Mouse (Mus musculus) kidney, adult 2 months (tissue): ENCODE results near the gene Abcg4. TPM values are rescaled to one million over a fixed set of nuclear protein-coding genes. Genes with fewer than 3 reads are reported as not detected.
A peak's percentile ranks its signal among the peaks of the same experiment; 100 is the strongest.

Experiments used
- DNase-seq: peaks from one replicate; pipeline ENCODE4 v3.0.0; 2021
- H3K27ac ChIP-seq: fragments of 200-500 bp; 2 replicates; pipeline ENCODE4 v1.5.1; 2012; ENCODE audit warnings: low read depth, low read length, control low read depth, inconsistent platforms; ENCODE audit not compliant: insufficient read depth
- H3K27me3 ChIP-seq: fragments of 200-500 bp; replicated peaks from 2 replicates; pipeline ENCODE4 v1.6.1; 2012; ENCODE audit warnings: mild to moderate bottlenecking, moderate library complexity, low read length, inconsistent platforms; ENCODE audit not compliant: control insufficient read depth, insufficient read depth
- H3K36me3 ChIP-seq: fragments of 200-500 bp; 2 replicates; pipeline ENCODE4 v1.6.1; 2012; ENCODE audit warnings: mild to moderate bottlenecking, moderate library complexity, low read length, inconsistent platforms; ENCODE audit not compliant: control insufficient read depth, insufficient read depth
- H3K4me1 ChIP-seq: fragments of 200-500 bp; 2 replicates; pipeline ENCODE4 v1.6.1; 2011; ENCODE audit warnings: low read length; ENCODE audit not compliant: control insufficient read depth, insufficient read depth
- H3K4me3 ChIP-seq: fragments of 200-500 bp; 2 replicates; pipeline ENCODE4 v1.5.1; 2011; ENCODE audit warnings: mild to moderate bottlenecking, low read depth, low read length, control low read depth; ENCODE audit not compliant: insufficient read depth
- CTCF ChIP-seq: fragments of 200-500 bp; conservative IDR thresholded peaks from 2 replicates; pipeline ENCODE4 v1.5.1; 2011; ENCODE audit warnings: low read depth, mild to moderate bottlenecking, control low read depth, low read length, moderate library complexity, mixed read lengths; ENCODE audit not compliant: insufficient read depth, insufficient read length
- POLR2A ChIP-seq: fragments of 200-500 bp; IDR thresholded peaks from one replicate; pipeline ENCODE4 v1.6.1; 2011; ENCODE audit warnings: low read depth, low read length, control low read depth
- WGBS: fragments of 180-500 bp; shearing (Covaris S2); methylation state at CpG from one replicate; pipeline ENCODE4 v1.1.7; 2018; 5-methylcytosine and 5-hydroxymethylcytosine counted together
- polyA plus RNA-seq: library from polyadenylated mRNA; depleted of rRNA; stranded (reverse); fragments of >200 nt; gene quantifications from 2 replicates; pipeline ENCODE4 v1.2.3, GENCODE M21; 2012

Abcg4 gene
- polyA plus RNA-seq, 1 experiment: 0.45 TPM

DNA sequence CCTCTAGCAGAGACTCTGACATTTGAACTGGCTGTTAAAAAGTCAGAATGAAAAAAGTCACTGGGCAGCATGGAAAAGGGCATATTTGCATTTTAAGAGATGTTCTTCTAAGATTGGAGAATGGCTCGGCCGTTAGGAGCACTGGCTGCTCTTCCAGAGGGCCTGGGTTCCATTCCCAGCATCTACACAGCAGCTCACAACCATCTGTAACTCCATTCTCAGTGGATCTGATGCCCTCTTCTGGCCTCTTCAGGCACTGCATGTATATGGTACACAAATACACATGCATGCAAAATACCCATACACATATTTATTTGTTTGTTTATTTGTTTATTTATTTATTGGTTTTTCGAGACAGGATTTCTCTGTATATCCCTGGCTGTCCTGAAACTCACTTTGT, 19.3 kb downstream of the Abcg4 start:
- peak; percentile 50 for DNase-seq
- H3K4me3 ChIP-seq: no peak overlapping the region
- no peaks in the 10 kb centered on the region for H3K36me3 ChIP-seq
- no peak overlapping the region for H3K27ac ChIP-seq
- H3K27me3 ChIP-seq: no peaks in the 10 kb centered on the region
- 86% methylated on average over 3 of the region's 3 CpGs for WGBS
- H3K4me1 ChIP-seq: peaks cover 8% of the 10 kb centered on the region; the same call in 1 of the 2 replicates
- TF ChIP-seq POLR2A: no peak
- TF ChIP-seq CTCF: peak; percentile 44

DNA sequence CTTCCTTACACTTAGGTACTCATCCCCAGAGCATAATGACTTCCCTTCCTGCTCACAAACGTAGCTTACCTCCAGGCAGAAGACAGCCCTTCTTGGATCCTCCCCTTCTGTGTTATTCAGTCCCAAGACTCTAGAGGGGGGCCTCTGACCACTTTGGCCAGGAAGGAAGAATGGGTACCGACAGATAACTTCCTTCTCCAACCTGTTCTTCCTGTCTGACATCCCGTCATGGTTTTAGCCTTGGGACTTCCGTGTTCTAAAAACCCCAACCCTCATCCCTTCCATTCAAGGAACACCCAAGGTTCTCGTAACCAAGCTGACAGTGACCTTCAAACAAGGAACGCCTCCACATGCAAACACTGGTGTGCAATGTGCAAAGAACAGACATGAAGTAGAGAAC, 20.0 kb downstream of the Abcg4 start, which contains the start of gene Nlrx1:
Nlrx1 (minus strand) TSS at position 168 of the 400 bp plus-strand sequence.
- peak; percentile 27 for DNase-seq
- 55% methylated on average over 6 of the region's 6 CpGs for WGBS
- peak within 1 kb of the TSS; percentile 72 for H3K27ac ChIP-seq
- H3K36me3 ChIP-seq: no peaks in the 10 kb centered on the region
- H3K4me3 ChIP-seq: peak within 1 kb of the TSS; percentile 66
- TF ChIP-seq CTCF: no peak
- no peak for TF ChIP-seq POLR2A
- H3K27me3 ChIP-seq: no peaks in the 10 kb centered on the region
- H3K4me1 ChIP-seq: peaks cover 8% of the 10 kb centered on the region; the same call in 1 of the 2 replicates

DNA sequence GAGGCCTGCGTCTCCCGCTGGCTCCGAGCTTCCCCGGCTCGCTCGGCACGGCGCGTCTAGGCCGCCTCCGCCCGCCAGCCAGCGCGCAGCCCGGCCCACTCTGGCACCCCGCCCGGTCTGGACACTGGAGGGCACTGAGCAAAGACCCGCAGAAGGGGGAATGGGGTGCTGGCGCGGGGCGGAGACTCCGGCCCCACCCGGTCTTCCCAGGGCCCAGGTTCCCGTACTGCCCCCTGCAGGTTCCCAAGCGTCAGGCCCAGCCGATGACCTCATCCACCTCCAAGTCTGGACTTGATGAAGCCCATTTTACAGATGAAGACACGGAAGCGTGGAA, 20.4 kb downstream of the Abcg4 start:
- Histone ChIP-seq H3K4me3 (peak overlapping the region; percentile 66), H3K36me3 (no peaks in the 10 kb centered on the region), H3K27ac (peak overlapping the region; percentile 72), H3K4me1 (peaks cover 8% of the 10 kb centered on the region; the same call in 1 of the 2 replicates), H3K27me3 (no peaks in the 10 kb centered on the region)
- DNase-seq: peak; percentile 96
- 4% methylated on average over 28 of the region's 28 CpGs for WGBS
- peak; percentile 69 for TF ChIP-seq CTCF
- no peak for TF ChIP-seq POLR2A

DNA sequence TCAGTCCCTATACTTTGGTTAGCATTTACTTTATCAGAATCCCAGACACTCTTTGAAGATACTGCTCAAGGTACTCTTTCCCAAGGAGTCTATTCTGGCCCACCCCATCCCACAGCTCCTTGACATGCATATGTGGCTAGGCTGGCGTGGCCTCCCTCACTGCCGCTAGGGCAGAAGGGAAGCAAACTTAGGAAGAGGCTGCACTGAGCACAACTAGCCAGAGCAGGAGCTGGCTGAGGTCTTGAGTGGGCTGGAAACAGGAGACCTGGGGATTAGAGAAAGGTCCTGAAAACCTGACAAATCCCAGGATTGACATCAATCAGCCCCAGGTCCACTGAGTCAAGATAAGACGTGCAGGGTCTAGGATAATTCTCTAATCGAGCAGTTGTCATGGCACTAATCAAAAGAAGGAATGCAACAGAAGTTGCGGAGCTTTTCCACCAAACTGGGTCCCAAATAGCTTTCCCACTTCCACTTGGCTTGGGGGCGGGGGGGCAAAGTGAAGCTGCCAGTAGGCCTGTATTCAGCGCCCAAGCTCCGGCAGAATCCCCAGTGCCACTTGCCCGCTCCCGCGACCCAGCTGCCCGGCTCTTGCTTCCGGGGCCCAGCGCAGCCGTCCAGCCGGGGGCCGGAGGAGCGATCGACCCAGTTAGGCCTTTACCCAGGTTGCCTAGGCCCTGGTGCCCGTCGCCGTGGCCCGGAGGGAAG, 20.9 kb downstream of the Abcg4 start:
- TF ChIP-seq CTCF (peak; percentile 36), POLR2A (peak; percentile 40)

DNA sequence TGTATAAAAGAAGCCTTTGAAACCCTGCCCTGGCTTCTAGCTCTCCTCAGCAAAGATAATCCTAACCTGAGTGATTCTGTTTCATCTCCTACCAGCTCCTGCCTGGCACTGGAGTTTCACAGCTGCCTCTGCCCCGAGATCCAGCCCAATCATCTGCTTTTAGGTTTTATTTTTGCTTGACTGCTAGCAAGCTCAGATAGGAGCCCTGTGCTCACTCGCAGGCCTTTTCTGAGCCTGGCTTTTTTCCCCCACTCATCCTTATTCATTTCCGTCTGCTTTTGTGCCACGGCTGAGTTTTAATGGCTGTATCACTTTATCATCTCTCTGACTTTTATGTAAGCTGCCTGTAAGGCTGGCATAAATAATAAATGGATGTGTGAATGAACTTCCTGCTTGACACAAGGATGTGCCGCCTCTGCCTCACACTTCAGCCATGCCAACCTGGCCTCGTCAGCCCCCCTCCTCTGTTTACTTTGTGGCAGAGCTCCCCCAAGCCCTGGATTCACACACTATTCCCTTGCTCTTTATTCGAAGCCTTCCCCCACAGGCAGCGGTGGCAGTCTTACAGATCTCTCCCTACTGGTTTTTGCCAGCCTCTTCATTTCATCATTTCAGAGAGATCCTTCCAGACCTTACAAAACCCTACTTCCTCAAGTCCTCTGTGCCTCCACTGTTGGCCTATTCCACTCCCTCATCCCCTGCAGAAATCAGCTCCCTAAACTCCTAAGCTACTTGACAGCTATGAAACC, 21.8 kb downstream of the Abcg4 start:
- TF ChIP-seq POLR2A (no peak), CTCF (no peak)
- Histone ChIP-seq H3K4me3 (no peak overlapping the region), H3K27me3 (no peaks in the 10 kb centered on the region), H3K27ac (no peak overlapping the region), H3K36me3 (no peaks in the 10 kb centered on the region), H3K4me1 (peaks cover 8% of the 10 kb centered on the region; the same call in 1 of the 2 replicates)
- 71% methylated on average over 8 of the region's 8 CpGs for WGBS
- DNase-seq: no peak

More for the DNA sequence above, 20.9 kb downstream of the Abcg4 start:
- Histone ChIP-seq H3K4me1 (peaks cover 8% of the 10 kb centered on the region; the same call in 1 of the 2 replicates), H3K27me3 (no peaks in the 10 kb centered on the region), H3K36me3 (no peaks in the 10 kb centered on the region), H3K27ac (peak overlapping the region; percentile 72), H3K4me3 (peak overlapping the region; percentile 66)
- DNase-seq: peak; percentile 45
- WGBS: 7% methylated on average over 23 of the region's 23 CpGs

DNA sequence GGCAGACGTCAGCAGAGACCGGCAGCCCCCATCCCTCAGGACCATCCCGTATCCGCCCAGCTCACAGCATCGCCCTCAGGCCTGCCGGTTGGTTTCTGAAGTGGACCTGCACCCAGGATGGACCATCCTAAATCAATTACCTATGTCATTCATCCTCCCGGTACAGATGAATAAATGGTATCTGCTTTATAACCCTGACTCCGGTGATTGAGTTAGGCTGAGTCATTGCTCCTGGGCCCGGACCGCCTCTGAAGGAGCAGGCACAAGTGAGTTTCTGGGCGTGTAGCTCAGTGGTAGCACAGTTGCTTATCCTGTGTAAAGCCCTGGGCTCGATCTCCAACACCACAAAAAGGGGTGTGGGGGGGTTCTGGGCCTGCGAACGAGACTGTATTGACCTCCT, 27.0 kb downstream of the Abcg4 start:
- H3K36me3 ChIP-seq: no peaks in the 10 kb centered on the region
- DNase-seq: no peak
- H3K27me3 ChIP-seq: no peaks in the 10 kb centered on the region
- no peak overlapping the region for H3K27ac ChIP-seq
- H3K4me3 ChIP-seq: no peak overlapping the region
- no peaks in the 10 kb centered on the region; the same call in 1 of the 2 replicates for H3K4me1 ChIP-seq
- TF ChIP-seq POLR2A (no peak), CTCF (no peak)
- 92% methylated on average over 14 of the region's 14 CpGs for WGBS

DNA sequence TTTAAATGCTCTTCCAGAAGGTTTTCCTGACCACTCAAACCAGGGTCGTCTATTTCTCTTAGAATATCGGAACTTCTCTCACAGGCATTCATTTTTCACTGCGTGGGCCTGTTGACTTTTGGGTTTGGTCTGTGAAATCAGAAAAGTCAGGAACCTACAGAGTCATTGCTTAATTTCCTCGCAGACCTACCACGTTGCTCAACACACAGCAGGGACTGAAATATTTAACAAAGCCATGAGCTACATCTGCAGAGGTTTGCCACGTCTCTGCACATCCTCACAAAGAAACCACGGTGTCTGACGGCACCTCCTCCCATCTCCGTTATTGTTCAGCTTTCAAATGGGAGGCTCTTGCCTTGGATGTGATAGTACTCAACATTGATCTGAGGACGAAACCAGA, 29.4 kb downstream of the Abcg4 start:
- no peak for DNase-seq
- 90% methylated on average over 10 of the region's 10 CpGs for WGBS
- Histone ChIP-seq H3K4me3 (no peak overlapping the region), H3K4me1 (no peaks in the 10 kb centered on the region), H3K27ac (no peak overlapping the region), H3K36me3 (no peaks in the 10 kb centered on the region), H3K27me3 (no peaks in the 10 kb centered on the region)
- TF ChIP-seq POLR2A: no peak
- TF ChIP-seq CTCF: no peak

DNA sequence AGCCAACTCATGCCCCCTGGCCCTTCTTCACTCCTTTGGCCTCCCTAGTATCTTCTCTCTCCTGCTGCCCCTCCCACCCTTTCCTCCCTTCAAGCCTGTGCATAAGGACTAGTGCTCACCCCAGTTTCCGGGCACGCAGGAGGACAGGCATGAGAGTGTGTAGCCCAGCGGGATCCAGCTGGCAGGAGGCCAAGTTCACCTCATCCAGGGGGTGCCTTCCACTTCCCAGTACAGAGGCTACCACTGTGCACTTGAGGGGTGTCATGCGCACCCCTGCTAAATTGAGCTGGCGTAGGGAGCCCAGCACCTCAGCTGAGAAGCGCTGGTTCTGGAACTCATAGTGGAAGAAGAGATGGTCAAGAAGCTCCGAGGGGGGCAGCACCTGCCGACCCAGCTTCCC, 32.2 kb downstream of the Abcg4 start:
- WGBS: 71% methylated on average over 8 of the region's 8 CpGs
- H3K4me3 ChIP-seq: no peak overlapping the region
- DNase-seq: no peak
- no peak for TF ChIP-seq CTCF
- H3K4me1 ChIP-seq: peaks cover 4% of the 10 kb centered on the region; the same call in 1 of the 2 replicates
- no peaks in the 10 kb centered on the region for H3K27me3 ChIP-seq
- H3K27ac ChIP-seq: no peak overlapping the region
- H3K36me3 ChIP-seq: no peaks in the 10 kb centered on the region
